Mouse (Mus musculus) MEL (cell line): ENCODE data around the gene Dennd1b. TPM values are rescaled to one million over a fixed set of nuclear protein-coding genes. Genes with fewer than 3 reads are reported as not detected.

ENCODE experiments used
- DNase-seq: peaks from one replicate; pipeline ENCODE4 v3.0.0; 2011; ENCODE audit warnings: low read depth, low spot score
- H3K27ac ChIP-seq: 2 replicates; pipeline ENCODE4 v1.5.1; 2012; ENCODE audit warnings: low read depth, mild to moderate bottlenecking, control low read depth, low read length, moderate library complexity; ENCODE audit not compliant: control insufficient read depth
- H3K27me3 ChIP-seq, 2 experiments: fragments of 150-350 bp in 1 of 2; sonication (generic) in 1 of 2; 2 replicates each; pipeline ENCODE4 v1.6.1; 2012; ENCODE audit warnings: low read length in 2 of 2, mild to moderate bottlenecking in 2 of 2, improper control_type of control experiment in 1 of 2, moderate library complexity in 1 of 2; ENCODE audit not compliant: insufficient read depth in 2 of 2, control insufficient read depth in 1 of 2
- H3K36me3 ChIP-seq, 2 experiments: 2 replicates each; pipeline ENCODE4 v1.6.1; 2012 to 2014; ENCODE audit warnings: low read length in 2 of 2, improper control_type of control experiment in 1 of 2, inconsistent platforms in 1 of 2, mild to moderate bottlenecking in 1 of 2; ENCODE audit not compliant: insufficient read depth in 2 of 2, control insufficient read depth in 1 of 2
- H3K4me1 ChIP-seq, 2 experiments: fragments of 150-350 bp in 1 of 2; sonication (generic) in 1 of 2; 2 replicates each; pipeline ENCODE4 v1.6.1; 2012; ENCODE audit warnings: low read length in 2 of 2, improper control_type of control experiment in 1 of 2, mild to moderate bottlenecking in 1 of 2; ENCODE audit not compliant: insufficient read depth in 2 of 2, control insufficient read depth in 1 of 2
- H3K4me3 ChIP-seq, 2 experiments: fragments of 150-350 bp in 1 of 2; sonication (generic) in 1 of 2; 2 replicates each; pipeline ENCODE4 v1.5.1; 2012; ENCODE audit warnings: low read depth in 2 of 2, low read length in 2 of 2, mild to moderate bottlenecking in 2 of 2, moderate library complexity in 2 of 2, control low read depth in 1 of 2, improper control_type of control experiment in 1 of 2; ENCODE audit not compliant: control insufficient read depth in 1 of 2, insufficient read depth in 1 of 2
- H3K79me2 ChIP-seq: 2 replicates; pipeline ENCODE4 v1.6.1; 2012; ENCODE audit warnings: mild to moderate bottlenecking, low read length, moderate library complexity; ENCODE audit not compliant: control insufficient read depth, poor library complexity, insufficient read depth
- H3K9ac ChIP-seq: 2 replicates; pipeline ENCODE4 v1.6.1; 2012; ENCODE audit warnings: low read depth, mild to moderate bottlenecking, control low read depth, low read length, moderate library complexity; ENCODE audit not compliant: control insufficient read depth, poor library complexity, severe bottlenecking
- H3K9me3 ChIP-seq: fragments of 150-350 bp; sonication (generic); replicated peaks from 2 replicates; pipeline ENCODE4 v1.6.1; 2012; ENCODE audit warnings: mild to moderate bottlenecking, low read length, improper control_type of control experiment, moderate library complexity; ENCODE audit not compliant: insufficient read depth
- CHD2 ChIP-seq: IDR thresholded peaks from 2 replicates; pipeline ENCODE4 v1.6.1; 2011; ENCODE audit warnings: low read length, improper control_type of control experiment
- ELF1 ChIP-seq: IDR thresholded peaks from 2 replicates; pipeline ENCODE4 v1.6.1; 2014; ENCODE audit warnings: low read depth, mild to moderate bottlenecking, inconsistent platforms, low read length, improper control_type of control experiment, moderate library complexity
- EP300 ChIP-seq, 2 experiments: IDR thresholded peaks; 2 replicates each; pipeline ENCODE4 v1.6.1; 2011; ENCODE audit warnings: improper control_type of control experiment in 2 of 2, low read length in 2 of 2, low read depth in 1 of 2, mild to moderate bottlenecking in 1 of 2
- ETS1 ChIP-seq: IDR thresholded peaks from 2 replicates; pipeline ENCODE4 v1.6.1; 2012; ENCODE audit warnings: low read depth, mild to moderate bottlenecking, inconsistent platforms, low read length, improper control_type of control experiment, moderate library complexity
- GABPA ChIP-seq: IDR thresholded peaks from 2 replicates; pipeline ENCODE4 v1.6.1; 2012; ENCODE audit warnings: low read depth, mild to moderate bottlenecking, inconsistent platforms, low read length, improper control_type of control experiment, moderate library complexity
- MAZ ChIP-seq: IDR thresholded peaks from 2 replicates; pipeline ENCODE4 v1.6.1; 2012; ENCODE audit warnings: low read depth, mild to moderate bottlenecking, inconsistent platforms, low read length, improper control_type of control experiment
- MYC ChIP-seq: IDR thresholded peaks from 2 replicates; pipeline ENCODE4 v1.6.1; 2011; ENCODE audit warnings: low read depth, mild to moderate bottlenecking, low read length, improper control_type of control experiment, moderate library complexity
- NELFE ChIP-seq: IDR thresholded peaks from 2 replicates; pipeline ENCODE4 v1.6.1; 2011; ENCODE audit warnings: low read depth, low read length, improper control_type of control experiment
- NRF1 ChIP-seq: IDR thresholded peaks from 2 replicates; pipeline ENCODE4 v1.6.1; 2014; ENCODE audit warnings: low read depth, mild to moderate bottlenecking, inconsistent platforms, low read length, improper control_type of control experiment, moderate library complexity; ENCODE audit not compliant: poor library complexity, insufficient read depth, severe bottlenecking
- POLR2AphosphoS2 ChIP-seq: IDR thresholded peaks from 2 replicates; pipeline ENCODE4 v1.6.1; 2011; ENCODE audit warnings: low read length, improper control_type of control experiment
- RAD21 ChIP-seq: IDR thresholded peaks from 2 replicates; pipeline ENCODE4 v1.6.1; 2011; ENCODE audit warnings: mild to moderate bottlenecking, low read depth, low read length, improper control_type of control experiment
- RCOR1 ChIP-seq: IDR thresholded peaks from 2 replicates; pipeline ENCODE4 v1.6.1; 2012; ENCODE audit warnings: low read depth, mild to moderate bottlenecking, inconsistent platforms, low read length, improper control_type of control experiment
- SIN3A ChIP-seq: IDR thresholded peaks from 2 replicates; pipeline ENCODE4 v1.6.1; 2012; ENCODE audit warnings: low read length, improper control_type of control experiment, inconsistent platforms
- SMC3 ChIP-seq: IDR thresholded peaks from 2 replicates; pipeline ENCODE4 v1.6.1; 2011; ENCODE audit warnings: low read depth, low read length, improper control_type of control experiment
- TAL1 ChIP-seq: IDR thresholded peaks from 2 replicates; pipeline ENCODE4 v1.6.1; 2012; ENCODE audit warnings: mild to moderate bottlenecking, inconsistent platforms, low read length, moderate library complexity, mixed read lengths
- TCF12 ChIP-seq: IDR thresholded peaks from 2 replicates; pipeline ENCODE4 v1.6.1; 2014; ENCODE audit warnings: low read depth, mild to moderate bottlenecking, inconsistent platforms, low read length, improper control_type of control experiment, moderate library complexity
- USF1 ChIP-seq: IDR thresholded peaks from 2 replicates; pipeline ENCODE4 v1.6.1; 2014; ENCODE audit warnings: low read depth, mild to moderate bottlenecking, inconsistent platforms, low read length, improper control_type of control experiment, moderate library complexity
- USF2 ChIP-seq, 2 experiments: IDR thresholded peaks; 2 replicates each; pipeline ENCODE4 v1.6.1; 2011 to 2012; ENCODE audit warnings: improper control_type of control experiment in 2 of 2, low read length in 2 of 2, borderline replicate concordance in 1 of 2, inconsistent platforms in 1 of 2, low read depth in 1 of 2, mild to moderate bottlenecking in 1 of 2; ENCODE audit not compliant: insufficient read depth in 1 of 2
- ZC3H11A ChIP-seq: IDR thresholded peaks from 2 replicates; pipeline ENCODE4 v1.6.1; 2012; ENCODE audit warnings: low read depth, mild to moderate bottlenecking, inconsistent platforms, low read length, improper control_type of control experiment
- ZKSCAN1 ChIP-seq: IDR thresholded peaks from 2 replicates; pipeline ENCODE4 v1.6.1; 2012; ENCODE audit warnings: low read depth, mild to moderate bottlenecking, inconsistent platforms, low read length, improper control_type of control experiment, moderate library complexity
- ZMIZ1 ChIP-seq: IDR thresholded peaks from 2 replicates; pipeline ENCODE4 v1.6.1; 2012; ENCODE audit warnings: low read depth, mild to moderate bottlenecking, inconsistent platforms, low read length, improper control_type of control experiment, moderate library complexity
- polyA plus RNA-seq, 2 experiments: library from polyadenylated mRNA; stranded (reverse) in 1 of 2; unstranded in 1 of 2; fragments of >175 nt in 1 of 2; fragments of >200 nt in 1 of 2; gene quantifications; 2 replicates each; pipeline versions ENCODE4 v1.2.1 to v1.2.4; 2012; ENCODE audit warnings: low replicate concordance in 2 of 2, low read depth in 1 of 2; ENCODE audit not compliant: insufficient read length in 2 of 2, insufficient read depth in 1 of 2, missing spikeins in 1 of 2
- total RNA-seq: library from RNA; depleted of rRNA; stranded (reverse); fragments of 300-350 nt; gene quantifications from 2 replicates; pipeline ENCODE4 v1.2.3, GENCODE M21; 2012

Dennd1b gene
- total and polyA plus RNA-seq, 3 experiments, result 3.9 to 4.1 TPM; not detected in 1

GRCm38 (mm10) chr1:139092722-139093121 lies 129.5 kb downstream of the Dennd1b start:
- Histone ChIP-seq H3K36me3 (peaks cover 0 to 1% of the 10 kb centered on the region in 2 experiments; a peak in 2 of 4 replicates), H3K9ac (no peak overlapping the region)

GRCm38 (mm10) chr1:139096369-139096768 lies 133.1 kb downstream of the Dennd1b start:
- Histone ChIP-seq H3K4me1 (no peaks in the 10 kb centered on the region), H3K4me3 (no peak overlapping the region), H3K27me3 (no peaks in the 10 kb centered on the region), H3K27ac (no peak overlapping the region), H3K79me2 (no peaks in the 10 kb centered on the region), H3K36me3 (no peaks in the 10 kb centered on the region), H3K9ac (no peak overlapping the region), H3K9me3 (no peaks in the 10 kb centered on the region)
- DNase-seq, result no peak
- no peak for TF ChIP-seq RAD21
- TF ChIP-seq ZKSCAN1, result no peak
- TF ChIP-seq USF2 (IDR thresholded peaks at IDR 0.05; ENCODE audit: borderline replicate concordance in 1 of 2, insufficient read depth in 1 of 2, low read depth in 1 of 2, low read length in 2 of 2), result no peak

More at GRCm38 (mm10) chr1:139092722-139093121, 129.5 kb downstream of the Dennd1b start:
- Histone ChIP-seq H3K9me3 (no peaks in the 10 kb centered on the region), H3K27me3 (no peaks in the 10 kb centered on the region), H3K4me1 (peaks cover 0 to 1% of the 10 kb centered on the region in 2 experiments; a peak in 1 of 4 replicates), H3K79me2 (no peaks in the 10 kb centered on the region), H3K27ac (no peak overlapping the region), H3K4me3 (no peak overlapping the region)
- no peak for DNase-seq
- TF ChIP-seq TAL1 (no peak), MYC (no peak), POLR2AphosphoS2 (no peak), SMC3 (no peak), CHD2 (no peak), SIN3A (no peak), GABPA (no peak), TCF12 (no peak), RAD21 (no peak), ZKSCAN1 (no peak), RCOR1 (no peak), NRF1 (no peak), USF1 (no peak), EP300 (IDR thresholded peaks at IDR 0.05; ENCODE audit: low read depth in 1 of 2, low read length in 2 of 2) (no peak), MAZ (no peak), ELF1 (no peak), NELFE (no peak), ZMIZ1 (no peak), ETS1 (no peak), ZC3H11A (no peak)
